Mouse (Mus musculus) thymus, adult 2 months (tissue): ENCODE results near the gene Ror1. TPM values are rescaled to one million over a fixed set of nuclear protein-coding genes. Genes with fewer than 3 reads are reported as not detected.

ENCODE experiments used
- DNase-seq: peaks from one replicate; pipeline ENCODE4 v3.0.0; 2021
- H3K27ac ChIP-seq: fragments of 200-500 bp; 2 replicates; pipeline ENCODE4 v1.5.1; 2012; ENCODE audit warnings: low read length, control low read depth; ENCODE audit not compliant: control insufficient read depth, insufficient read depth
- H3K27me3 ChIP-seq: fragments of 200-500 bp; 2 replicates; pipeline ENCODE4 v1.6.1; 2012; ENCODE audit warnings: mild to moderate bottlenecking, low read length, moderate library complexity, mixed read lengths; ENCODE audit not compliant: control insufficient read depth, insufficient read depth
- H3K36me3 ChIP-seq: fragments of 200-500 bp; 2 replicates; pipeline ENCODE4 v1.6.1; 2012; ENCODE audit warnings: mild to moderate bottlenecking, low read length, moderate library complexity; ENCODE audit not compliant: control insufficient read depth, insufficient read depth
- H3K4me1 ChIP-seq: fragments of 200-500 bp; replicated peaks from 2 replicates; pipeline ENCODE4 v1.6.1; 2012; ENCODE audit warnings: low read length; ENCODE audit not compliant: control insufficient read depth, insufficient read depth
- H3K4me3 ChIP-seq: fragments of 200-500 bp; 2 replicates; pipeline ENCODE4 v1.5.1; 2012; ENCODE audit warnings: mild to moderate bottlenecking, low read length, control low read depth, moderate library complexity; ENCODE audit not compliant: control insufficient read depth, insufficient read depth
- CTCF ChIP-seq: fragments of 200-500 bp; IDR thresholded peaks from 2 replicates; pipeline ENCODE4 v1.5.1; 2012; ENCODE audit warnings: mild to moderate bottlenecking, control low read depth, low read length, moderate library complexity, borderline replicate concordance; ENCODE audit not compliant: control insufficient read depth, poor library complexity, insufficient read depth; ENCODE audit errors: extremely low read depth
- POLR2A ChIP-seq: fragments of 200-500 bp; IDR thresholded peaks from 2 replicates; pipeline ENCODE4 v1.6.1; 2012; ENCODE audit warnings: mild to moderate bottlenecking, low read length, control low read depth, moderate library complexity; ENCODE audit not compliant: control insufficient read depth, poor library complexity, insufficient read depth; ENCODE audit errors: extremely low read depth
- WGBS: fragments of 180-500 bp; shearing (Covaris S2); methylation state at CpG from one replicate; pipeline ENCODE4 v1.1.7; 2018; 5-methylcytosine and 5-hydroxymethylcytosine counted together
- polyA plus RNA-seq: library from polyadenylated mRNA; depleted of rRNA; stranded (reverse); fragments of >200 nt; gene quantifications from 2 replicates; pipeline ENCODE4 v1.2.3, GENCODE M21; 2012

Gene Ror1
- polyA plus RNA-seq, 1 experiment: 0.84 TPM

GRCm38 (mm10) chr4:100233770-100234169 is 138.2 kb downstream of the Ror1 start:
- 96% methylated on average over 10 of the region's 10 CpGs for WGBS
- no peak for DNase-seq
- Histone ChIP-seq H3K27me3 (no peaks in the 10 kb centered on the region), H3K4me3 (no peak overlapping the region), H3K36me3 (no peaks in the 10 kb centered on the region), H3K4me1 (no peaks in the 10 kb centered on the region), H3K27ac (no peak overlapping the region)
- no peak for TF ChIP-seq CTCF

- Histone ChIP-seq H3K36me3 (no peaks in the 10 kb centered on the region), H3K27me3 (no peaks in the 10 kb centered on the region), H3K4me1 (no peaks in the 10 kb centered on the region), H3K27ac (no peak overlapping the region), H3K4me3 (no peak overlapping the region)
- WGBS: 94% methylated on average over 3 of the region's 3 CpGs
- no peak for TF ChIP-seq POLR2A
- TF ChIP-seq CTCF: no peak
- no peak for DNase-seq
Measured at GRCm38 (mm10) chr4:100236339-100236738, 140.7 kb downstream of the Ror1 start.

- no peak overlapping the region for H3K4me3 ChIP-seq
- TF ChIP-seq POLR2A: no peak
- no peak for TF ChIP-seq CTCF
Measured at GRCm38 (mm10) chr4:100242061-100242756, 146.6 kb downstream of the Ror1 start.

GRCm38 (mm10) chr4:100244250-100244649 is 148.7 kb downstream of the Ror1 start:
- DNase-seq: no peak
- Histone ChIP-seq H3K27ac (no peak overlapping the region), H3K36me3 (no peaks in the 10 kb centered on the region), H3K4me3 (no peak overlapping the region), H3K4me1 (no peaks in the 10 kb centered on the region), H3K27me3 (no peaks in the 10 kb centered on the region)
- no peak for TF ChIP-seq CTCF
- no peak for TF ChIP-seq POLR2A
- 98% methylated on average over 8 of the region's 8 CpGs for WGBS

More at GRCm38 (mm10) chr4:100242061-100242756, 146.6 kb downstream of the Ror1 start:
- Histone ChIP-seq H3K27me3 (no peaks in the 10 kb centered on the region), H3K27ac (no peak overlapping the region), H3K4me1 (no peaks in the 10 kb centered on the region), H3K36me3 (no peaks in the 10 kb centered on the region)
- no peak for DNase-seq
- 66% methylated on average over 6 of the region's 6 CpGs for WGBS

GRCm38 (mm10) chr4:100244701-100245100 is 149.1 kb downstream of the Ror1 start:
- Histone ChIP-seq H3K36me3 (no peaks in the 10 kb centered on the region), H3K4me1 (no peaks in the 10 kb centered on the region), H3K27me3 (no peaks in the 10 kb centered on the region), H3K27ac (no peak overlapping the region), H3K4me3 (no peak overlapping the region)
- WGBS: 95% methylated on average over 6 of the region's 6 CpGs
- TF ChIP-seq POLR2A (no peak), CTCF (no peak)
- DNase-seq: no peak

- H3K4me3 ChIP-seq: no peak overlapping the region
- no peaks in the 10 kb centered on the region for H3K27me3 ChIP-seq
- H3K4me1 ChIP-seq: no peaks in the 10 kb centered on the region
- WGBS: 89% methylated on average over 7 of the region's 7 CpGs
- DNase-seq: no peak
- H3K36me3 ChIP-seq: no peaks in the 10 kb centered on the region
- no peak for TF ChIP-seq CTCF
- no peak for TF ChIP-seq POLR2A
- no peak overlapping the region for H3K27ac ChIP-seq
Measured at GRCm38 (mm10) chr4:100247826-100248225, 152.2 kb downstream of the Ror1 start.

- DNase-seq: no peak
- TF ChIP-seq POLR2A (no peak), CTCF (no peak)
- Histone ChIP-seq H3K36me3 (no peaks in the 10 kb centered on the region), H3K4me1 (no peaks in the 10 kb centered on the region), H3K27me3 (no peaks in the 10 kb centered on the region), H3K27ac (no peak overlapping the region), H3K4me3 (no peak overlapping the region)
- 94% methylated on average over 2 of the region's 2 CpGs for WGBS
Measured at GRCm38 (mm10) chr4:100248273-100248672, 152.7 kb downstream of the Ror1 start.
